ENCODE assay signal across 18 mouse cellular contexts in genomic region chr13:98699051-98699744, GRCm38 (mm10). TPM values are rescaled to one million over a fixed set of nuclear protein-coding genes. Genes with fewer than 3 reads are reported as not detected.
DNase-seq lines count a peak whose midpoint lies in the region; ATAC-seq and TF ChIP-seq lines count a peak whose summit lies in the region.
"Had no signal": no experiment of that assay in that cellular context is flagged by ENCODE, and none has a peak within 500 bp of the region (broad histone marks: within the 10 kb centered on the region; RNA-seq: fewer than 3 reads in every experiment).

No protein-coding gene starts in this region.

- H3K27ac ChIP-seq in heart, embryonic 10.5 days = peak overlapping the region; percentile 42
- H3K27ac ChIP-seq in intestine, embryonic 15.5 days = peak overlapping the region; percentile 88
- H3K27ac ChIP-seq in small intestine, adult 2 months (ENCODE audit: insufficient read depth, low read depth, low read length) = peak overlapping the region; percentile 93
- H3K27ac ChIP-seq: embryonic facial prominence, embryonic 15.5 days; gastrocnemius, adult 2 months; hindbrain, embryonic 12.5 days; liver, embryonic 14.5 days had no signal

- no peak for TF ChIP-seq POLR2A in small intestine, adult 2 months (IDR thresholded peaks at IDR 0.05; ENCODE audit: low read depth, low read length)

- H3K27me3 ChIP-seq in heart, embryonic 10.5 days (ENCODE audit: insufficient read depth, poor library complexity, severe bottlenecking) = peaks cover 21% of the 10 kb centered on the region
- H3K27me3 ChIP-seq in intestine, embryonic 15.5 days (replicated peaks) = peaks cover 4% of the 10 kb centered on the region; the same call in 1 of the 2 replicates
- H3K27me3 ChIP-seq in small intestine, adult 2 months (ENCODE audit: control insufficient read depth, insufficient read depth, low read length) = no peaks in the 10 kb centered on the region

- no peak for TF ChIP-seq CTCF in small intestine, adult 2 months (IDR thresholded peaks at IDR 0.05; ENCODE audit: extremely low read depth, insufficient read length, insufficient replicate concordance, low read depth, low read length)

- peak; percentile 73 for DNase-seq in heart, embryonic 10.5 days (ENCODE audit: low spot score)
- no peak for DNase-seq in heart, adult 9 months (ENCODE audit: low spot score in 2 of 2)
- DNase-seq in kidney, adult 9 months = peak; percentile 43
- DNase-seq in kidney, postnatal 4 days = no peak
- no peak for DNase-seq in spleen, postnatal 4 days (ENCODE audit: low spot score in 2 of 2)
- DNase-seq in frontal cortex, adult 2 months (ENCODE audit: extremely low spot score in 1 of 2, low spot score in 1 of 2) = no peak
- DNase-seq: adrenal gland, postnatal 25 days; cerebellum, postnatal 14 days; gastrocnemius, adult 2 months; left cerebral cortex, postnatal 4 days; right cerebral cortex, adult 18-20 months; thymus, adult 2 months had no signal

- H3K36me3 ChIP-seq in heart, embryonic 10.5 days = no peaks in the 10 kb centered on the region
- no peaks in the 10 kb centered on the region for H3K36me3 ChIP-seq in intestine, embryonic 15.5 days
- no peaks in the 10 kb centered on the region for H3K36me3 ChIP-seq in small intestine, adult 2 months (ENCODE audit: control insufficient read depth, insufficient read depth, low read length)
- H3K36me3 ChIP-seq: embryonic facial prominence, embryonic 15.5 days; hindbrain, embryonic 12.5 days had no signal

- peaks cover 42% of the 10 kb centered on the region for H3K4me1 ChIP-seq in heart, embryonic 10.5 days
- peaks cover 36% of the 10 kb centered on the region for H3K4me1 ChIP-seq in intestine, embryonic 15.5 days (replicated peaks)
- peaks cover 30% of the 10 kb centered on the region for H3K4me1 ChIP-seq in small intestine, adult 2 months (ENCODE audit: control insufficient read depth, insufficient read depth, insufficient read length, low read length)

- 0 out of 2 replicates have a peak overlapping the region, but pooled peaks have one; percentile 7 for H3K4me3 ChIP-seq in heart, embryonic 10.5 days
- H3K4me3 ChIP-seq in intestine, embryonic 15.5 days (replicated peaks) = no peak overlapping the region
- H3K4me3 ChIP-seq in small intestine, adult 2 months (ENCODE audit: low read depth, low read length) = 0 out of 2 replicates have a peak overlapping the region, but pooled peaks have one; percentile 1
- H3K4me3 ChIP-seq: embryonic facial prominence, embryonic 15.5 days; gastrocnemius, adult 2 months; hindbrain, embryonic 12.5 days had no signal

- peak; percentile 61 for ATAC-seq in intestine, embryonic 15.5 days
- ATAC-seq: forebrain, embryonic 14.5 days had no signal

- WGBS in heart, embryonic 10.5 days = 39% methylated on average over 14 of the region's 14 CpGs
- WGBS in intestine, embryonic 15.5 days = 20% methylated on average over 14 of the region's 14 CpGs
- WGBS in small intestine, adult 2 months = 17% methylated on average over 14 of the region's 14 CpGs

- no peaks in the 10 kb centered on the region for H3K9me3 ChIP-seq in heart, embryonic 10.5 days
- no peaks in the 10 kb centered on the region for H3K9me3 ChIP-seq in intestine, embryonic 15.5 days
- H3K9me3 ChIP-seq: embryonic facial prominence, embryonic 15.5 days; hindbrain, embryonic 12.5 days had no signal

- peak overlapping the region; percentile 38 for H3K4me2 ChIP-seq in intestine, embryonic 15.5 days (replicated peaks)
- H3K4me2 ChIP-seq: embryonic facial prominence, embryonic 15.5 days; hindbrain, embryonic 12.5 days had no signal

- no peak overlapping the region for H3K9ac ChIP-seq in intestine, embryonic 15.5 days
- H3K9ac ChIP-seq: embryonic facial prominence, embryonic 15.5 days; hindbrain, embryonic 12.5 days; liver, embryonic 14.5 days had no signal

RNA-seq across cellular contexts. Expression of gene Tmem171, which starts 4.6 kb away (rescaled TPM):
- polyA plus RNA-seq in heart, embryonic 10.5 days (2016; fragmentation: Nextera tagmentation; extraction: Ambion mirVana) = 0.73 and 1.0 TPM in 2 replicates
- polyA plus RNA-seq in intestine, embryonic 15.5 days (2015; fragmentation: Nextera tagmentation; extraction: Ambion mirVana) = 28.9 and 31.8 TPM in 2 replicates
- 11.5 and 20.5 TPM in 2 replicates for polyA plus RNA-seq in small intestine, adult 2 months (2012; rRNA removed)
- polyA plus RNA-seq in frontal cortex, adult 2 months (2012; rRNA removed) = 0.10 TPM in 1 of 2 replicates, not detected in the other
- polyA plus RNA-seq: forebrain, embryonic 14.5 days had no signal

Comparison
In these comparisons a context has a peak if more than half of its experiments do, and no peak if none do; other contexts are left out.
1. DNase-seq: peak in heart, embryonic 10.5 days (single experiment) and kidney, adult 9 months (single experiment); none in heart, adult 9 months (0 of 2), kidney, postnatal 4 days (0 of 2), spleen, postnatal 4 days (0 of 2) and frontal cortex, adult 2 months (0 of 2).
2. H3K27ac ChIP-seq: peak in every context shown above with its lines; median percentile 93 in small intestine, adult 2 months; 88 in intestine, embryonic 15.5 days; 42 in heart, embryonic 10.5 days.